Mouse (Mus musculus): Measurements from ENCODE around the gene Trib2.

Trib2 gene

GRCm38 (mm10) chr12:15814249-15815081 is 2.3 kb downstream of the Trib2 start:
- in situ Hi-C loops (cut with MboI, MseI): loop anchor here (5.0 kb wide), 2 partner anchors 193 to 718 kb away; no protein-coding TSS in a partner anchor

- in situ Hi-C loops (cut with MboI, MseI): no loop called here
These were observed 2.9 kb downstream of the Trib2 start for GRCm38 (mm10) chr12:15813819-15814165.

- in situ Hi-C loops (cut with MboI, MseI): no loop called here
These were observed 3.4 kb downstream of the Trib2 start for GRCm38 (mm10) chr12:15813133-15813818.

GRCm38 (mm10) chr12:15812139-15812962 is 4.4 kb downstream of the Trib2 start:
- in situ Hi-C loops (cut with MboI, MseI): no loop called here

- in situ Hi-C loops (cut with MboI, MseI): no loop called here
These were observed 5.0 kb downstream of the Trib2 start for GRCm38 (mm10) chr12:15811682-15812081.

- in situ Hi-C loops (cut with MboI, MseI): no loop called here
These were observed 5.8 kb downstream of the Trib2 start for GRCm38 (mm10) chr12:15810926-15811325.

GRCm38 (mm10) chr12:15809657-15810056 is 7.1 kb downstream of the Trib2 start:
- in situ Hi-C loops (cut with MboI, MseI): no loop called here

GRCm38 (mm10) chr12:15809249-15809648 is 7.5 kb downstream of the Trib2 start:
- in situ Hi-C loops (cut with MboI, MseI): no loop called here

- in situ Hi-C loops (cut with MboI, MseI): no loop called here
These were observed 8.4 kb downstream of the Trib2 start for GRCm38 (mm10) chr12:15808186-15808800.

- in situ Hi-C loops (cut with MboI, MseI): no loop called here
These were observed 11.8 kb downstream of the Trib2 start for GRCm38 (mm10) chr12:15804931-15805331.

GRCm38 (mm10) chr12:15803936-15804438 is 12.7 kb downstream of the Trib2 start:
- in situ Hi-C loops (cut with MboI, MseI): no loop called here

GRCm38 (mm10) chr12:15801571-15801930 is 15.2 kb downstream of the Trib2 start:
- in situ Hi-C loops (cut with MboI, MseI): no loop called here

- in situ Hi-C loops (cut with MboI, MseI): no loop called here
These were observed 15.7 kb downstream of the Trib2 start for GRCm38 (mm10) chr12:15800914-15801570.

GRCm38 (mm10) chr12:15800196-15800913 is 16.4 kb downstream of the Trib2 start:
- in situ Hi-C loops (cut with MboI, MseI): no loop called here

- in situ Hi-C loops (cut with MboI, MseI): no loop called here
These were observed 18.7 kb downstream of the Trib2 start for GRCm38 (mm10) chr12:15798019-15798418.

GRCm38 (mm10) chr12:15795886-15796285 is 20.8 kb downstream of the Trib2 start:
- in situ Hi-C loops (cut with MboI, MseI): no loop called here

GRCm38 (mm10) chr12:15793336-15793735 is 23.4 kb downstream of the Trib2 start:
- in situ Hi-C loops (cut with MboI, MseI): no loop called here

GRCm38 (mm10) chr12:15790181-15790580 is 26.5 kb downstream of the Trib2 start:
- in situ Hi-C loops (cut with MboI, MseI): no loop called here

GRCm38 (mm10) chr12:15777047-15777446 is 39.7 kb downstream of the Trib2 start:
- in situ Hi-C loops (cut with MboI, MseI): no loop called here

GRCm38 (mm10) chr12:15771686-15772085 is 45.0 kb downstream of the Trib2 start:
- in situ Hi-C loops (cut with MboI, MseI): no loop called here

All from T-helper 2 cell (primary cell).